Mouse (Mus musculus): ENCODE results near the gene Sobp. TPM values are rescaled to one million over a fixed set of nuclear protein-coding genes. Genes with fewer than 3 reads are reported as not detected.

The Sobp gene
- polyA plus RNA-seq, 1 experiment from 2014 or later = 1.9 TPM

- Histone ChIP-seq H3K9me3 (replicated peaks; ENCODE audit: control insufficient read depth, low read length) (no peaks in the 10 kb centered on the region), H3K27ac (ENCODE audit: low read length) (no peak overlapping the region), H3K4me1 (ENCODE audit: control insufficient read depth, insufficient read depth, low read length) (no peaks in the 10 kb centered on the region), H3K36me3 (ENCODE audit: control insufficient read depth, insufficient read depth) (peaks cover 2% of the 10 kb centered on the region; the same call in 1 of the 2 replicates), H3K4me3 (ENCODE audit: low read length) (no peak overlapping the region), H3K27me3 (ENCODE audit: control insufficient read depth, insufficient read depth, low read length) (no peaks in the 10 kb centered on the region), H3K9ac (ENCODE audit: low read length) (no peak overlapping the region), H3K4me2 (ENCODE audit: low read depth, low read length) (no peak overlapping the region)
- 66% methylated on average over 2 of the region's 2 CpGs for WGBS
- no peak for ATAC-seq (replicated peaks; ENCODE audit: extremely low read depth, insufficient read depth, low FRiP score)
These were observed 86.9 kb downstream of the Sobp start for GRCm38 (mm10) chr10:43087421-43087820.

- no peaks in the 10 kb centered on the region for H3K9me3 ChIP-seq (replicated peaks; ENCODE audit: control insufficient read depth, low read length)
- no peak overlapping the region for H3K27ac ChIP-seq (ENCODE audit: low read length)
- H3K4me2 ChIP-seq (ENCODE audit: low read depth, low read length) = no peak overlapping the region
- no peak for ATAC-seq (replicated peaks; ENCODE audit: extremely low read depth, insufficient read depth, low FRiP score)
- H3K4me1 ChIP-seq (ENCODE audit: control insufficient read depth, insufficient read depth, low read length) = no peaks in the 10 kb centered on the region
- H3K27me3 ChIP-seq (ENCODE audit: control insufficient read depth, insufficient read depth, low read length) = no peaks in the 10 kb centered on the region
- no peak overlapping the region for H3K4me3 ChIP-seq (ENCODE audit: low read length)
- H3K36me3 ChIP-seq (ENCODE audit: control insufficient read depth, insufficient read depth) = peaks cover 2% of the 10 kb centered on the region; the same call in 1 of the 2 replicates
- H3K9ac ChIP-seq (ENCODE audit: low read length) = no peak overlapping the region
- WGBS = 79% methylated on average over 6 of the region's 6 CpGs
These were observed 87.4 kb downstream of the Sobp start for GRCm38 (mm10) chr10:43086888-43087287.

- Histone ChIP-seq H3K36me3 (ENCODE audit: control insufficient read depth, insufficient read depth) (peaks cover 2% of the 10 kb centered on the region; the same call in 1 of the 2 replicates), H3K4me2 (ENCODE audit: low read depth, low read length) (no peak overlapping the region), H3K4me3 (ENCODE audit: low read length) (no peak overlapping the region), H3K27me3 (ENCODE audit: control insufficient read depth, insufficient read depth, low read length) (no peaks in the 10 kb centered on the region), H3K9me3 (replicated peaks; ENCODE audit: control insufficient read depth, low read length) (no peaks in the 10 kb centered on the region), H3K27ac (ENCODE audit: low read length) (no peak overlapping the region), H3K9ac (ENCODE audit: low read length) (no peak overlapping the region), H3K4me1 (ENCODE audit: control insufficient read depth, insufficient read depth, low read length) (peaks cover 5% of the 10 kb centered on the region)
- WGBS = 63% methylated on average over 6 of the region's 6 CpGs
- ATAC-seq (replicated peaks; ENCODE audit: extremely low read depth, insufficient read depth, low FRiP score) = no peak
These were observed 90.3 kb downstream of the Sobp start for GRCm38 (mm10) chr10:43084087-43084366.

GRCm38 (mm10) chr10:43083288-43084086 lies 90.8 kb downstream of the Sobp start:
- H3K4me2 ChIP-seq (ENCODE audit: low read depth, low read length) = no peak overlapping the region
- no peak overlapping the region for H3K4me3 ChIP-seq (ENCODE audit: low read length)
- ATAC-seq (replicated peaks; ENCODE audit: extremely low read depth, insufficient read depth, low FRiP score) = no peak
- H3K27me3 ChIP-seq (ENCODE audit: control insufficient read depth, insufficient read depth, low read length) = no peaks in the 10 kb centered on the region
- H3K9ac ChIP-seq (ENCODE audit: low read length) = no peak overlapping the region
- WGBS = 74% methylated on average over 8 of the region's 9 CpGs
- H3K36me3 ChIP-seq (ENCODE audit: control insufficient read depth, insufficient read depth) = peaks cover under 1% of the 10 kb centered on the region; the same call in 1 of the 2 replicates
- H3K27ac ChIP-seq (ENCODE audit: low read length) = no peak overlapping the region
- peaks cover 5% of the 10 kb centered on the region for H3K4me1 ChIP-seq (ENCODE audit: control insufficient read depth, insufficient read depth, low read length)
- H3K9me3 ChIP-seq (replicated peaks; ENCODE audit: control insufficient read depth, low read length) = no peaks in the 10 kb centered on the region

DNA sequence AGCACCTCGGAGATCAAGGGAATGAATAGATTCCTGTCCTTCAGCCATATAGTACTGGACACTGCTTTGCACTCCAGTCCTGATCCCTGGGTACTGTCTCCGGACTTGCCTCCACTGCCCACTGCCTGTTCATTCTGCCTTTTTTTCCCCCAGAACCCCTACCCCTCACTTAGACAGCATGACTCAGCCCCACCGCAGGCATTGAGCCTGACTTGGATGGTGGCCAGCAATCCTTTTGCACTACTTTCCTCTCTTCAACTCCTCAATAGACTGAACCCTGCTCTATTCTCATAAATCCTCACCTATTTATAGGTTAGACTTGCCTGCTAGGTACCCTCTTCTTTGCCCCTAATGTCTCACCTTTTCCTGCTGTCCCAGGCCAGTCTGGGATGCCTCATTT lies 93.0 kb downstream of the Sobp start:
- Histone ChIP-seq H3K9me3 (replicated peaks; ENCODE audit: control insufficient read depth, low read length) (no peaks in the 10 kb centered on the region), H3K4me3 (ENCODE audit: low read length) (no peak overlapping the region), H3K27me3 (ENCODE audit: control insufficient read depth, insufficient read depth, low read length) (no peaks in the 10 kb centered on the region), H3K27ac (ENCODE audit: low read length) (no peak overlapping the region), H3K9ac (ENCODE audit: low read length) (no peak overlapping the region), H3K4me2 (ENCODE audit: low read depth, low read length) (no peak overlapping the region), H3K36me3 (ENCODE audit: control insufficient read depth, insufficient read depth) (no peaks in the 10 kb centered on the region), H3K4me1 (ENCODE audit: control insufficient read depth, insufficient read depth, low read length) (peaks cover 5% of the 10 kb centered on the region)
- no peak for ATAC-seq (replicated peaks; ENCODE audit: extremely low read depth, insufficient read depth, low FRiP score)
- WGBS = 58% methylated on average over 3 of the region's 3 CpGs

GRCm38 (mm10) chr10:43075535-43076152 lies 98.7 kb downstream of the Sobp start:
- H3K9ac ChIP-seq (ENCODE audit: low read length) = no peak overlapping the region
- H3K36me3 ChIP-seq (ENCODE audit: control insufficient read depth, insufficient read depth) = no peaks in the 10 kb centered on the region
- no peak overlapping the region; the same call in 1 of the 2 replicates for H3K4me2 ChIP-seq (ENCODE audit: low read depth, low read length)
- H3K9me3 ChIP-seq (replicated peaks; ENCODE audit: control insufficient read depth, low read length) = no peaks in the 10 kb centered on the region
- H3K4me3 ChIP-seq (ENCODE audit: low read length) = no peak overlapping the region
- no peak for ATAC-seq (replicated peaks; ENCODE audit: extremely low read depth, insufficient read depth, low FRiP score)
- peaks cover 10% of the 10 kb centered on the region for H3K4me1 ChIP-seq (ENCODE audit: control insufficient read depth, insufficient read depth, low read length)
- no peak overlapping the region for H3K27ac ChIP-seq (ENCODE audit: low read length)
- H3K27me3 ChIP-seq (ENCODE audit: control insufficient read depth, insufficient read depth, low read length) = no peaks in the 10 kb centered on the region
- WGBS = 56% methylated on average over 13 of the region's 13 CpGs

DNA sequence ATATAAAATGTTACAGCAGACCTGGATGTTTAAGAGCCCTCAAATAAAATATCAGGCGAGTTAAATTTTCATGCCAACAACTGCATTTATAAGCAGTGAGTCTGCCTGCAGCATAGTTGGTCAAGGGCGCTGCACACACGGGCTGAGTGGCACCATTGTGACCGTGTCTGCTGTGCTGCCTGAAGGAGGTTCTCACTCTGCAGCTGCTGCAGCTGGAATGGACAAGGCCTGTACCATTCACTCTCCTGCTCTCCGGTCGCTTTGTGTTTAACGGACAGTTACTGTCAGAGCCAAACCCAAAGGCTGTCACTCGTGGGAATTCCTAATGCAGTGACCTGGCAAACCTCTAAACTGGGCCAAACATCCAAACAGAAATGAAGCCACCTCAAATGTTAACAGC lies 101.0 kb downstream of the Sobp start:
- no peak for ATAC-seq (replicated peaks; ENCODE audit: extremely low read depth, insufficient read depth, low FRiP score)
- H3K4me1 ChIP-seq (ENCODE audit: control insufficient read depth, insufficient read depth, low read length) = peaks cover 18% of the 10 kb centered on the region
- no peak overlapping the region for H3K27ac ChIP-seq (ENCODE audit: low read length)
- no peaks in the 10 kb centered on the region for H3K9me3 ChIP-seq (replicated peaks; ENCODE audit: control insufficient read depth, low read length)
- no peaks in the 10 kb centered on the region for H3K36me3 ChIP-seq (ENCODE audit: control insufficient read depth, insufficient read depth)
- 64% methylated on average over 8 of the region's 8 CpGs for WGBS
- H3K9ac ChIP-seq (ENCODE audit: low read length) = no peak overlapping the region
- no peaks in the 10 kb centered on the region for H3K27me3 ChIP-seq (ENCODE audit: control insufficient read depth, insufficient read depth, low read length)
- H3K4me3 ChIP-seq (ENCODE audit: low read length) = no peak overlapping the region
- H3K4me2 ChIP-seq (ENCODE audit: low read depth, low read length) = no peak overlapping the region

DNA sequence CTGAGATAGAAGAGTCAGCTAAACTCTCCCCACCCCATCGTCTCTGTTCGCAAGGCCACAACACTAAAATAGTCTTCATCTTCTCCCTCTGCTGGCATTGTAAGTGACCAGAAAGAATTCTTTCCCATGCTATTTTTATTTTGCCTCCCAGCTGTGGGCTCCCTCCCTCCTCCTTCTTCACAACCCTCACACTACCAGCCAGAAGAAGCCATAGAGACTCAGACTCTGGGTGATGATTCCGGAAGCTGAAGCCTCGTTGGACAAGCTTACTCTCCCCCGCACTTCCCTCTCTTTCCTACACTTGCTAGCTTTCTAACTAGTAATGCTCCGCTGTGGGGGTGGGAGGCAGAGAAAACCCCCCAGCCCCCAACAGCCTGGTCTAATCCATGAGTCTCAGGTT lies 103.4 kb downstream of the Sobp start:
- no peaks in the 10 kb centered on the region for H3K9me3 ChIP-seq (replicated peaks; ENCODE audit: control insufficient read depth, low read length)
- peak overlapping the region; percentile 27; the same call in 1 of the 2 replicates for H3K4me2 ChIP-seq (ENCODE audit: low read depth, low read length)
- H3K36me3 ChIP-seq (ENCODE audit: control insufficient read depth, insufficient read depth) = no peaks in the 10 kb centered on the region
- no peak overlapping the region for H3K9ac ChIP-seq (ENCODE audit: low read length)
- ATAC-seq (replicated peaks; ENCODE audit: extremely low read depth, insufficient read depth, low FRiP score) = no peak
- H3K27me3 ChIP-seq (ENCODE audit: control insufficient read depth, insufficient read depth, low read length) = no peaks in the 10 kb centered on the region
- WGBS = 47% methylated on average over 6 of the region's 6 CpGs
- H3K4me3 ChIP-seq (ENCODE audit: low read length) = no peak overlapping the region
- peak overlapping the region; percentile 41 for H3K27ac ChIP-seq (ENCODE audit: low read length)
- H3K4me1 ChIP-seq (ENCODE audit: control insufficient read depth, insufficient read depth, low read length) = peaks cover 17% of the 10 kb centered on the region

- Histone ChIP-seq H3K9me3 (replicated peaks; ENCODE audit: control insufficient read depth, low read length) (no peaks in the 10 kb centered on the region), H3K36me3 (ENCODE audit: control insufficient read depth, insufficient read depth) (no peaks in the 10 kb centered on the region), H3K27ac (ENCODE audit: low read length) (no peak overlapping the region), H3K4me1 (ENCODE audit: control insufficient read depth, insufficient read depth, low read length) (peaks cover 4% of the 10 kb centered on the region), H3K4me2 (ENCODE audit: low read depth, low read length) (no peak overlapping the region), H3K9ac (ENCODE audit: low read length) (no peak overlapping the region), H3K4me3 (ENCODE audit: low read length) (no peak overlapping the region), H3K27me3 (ENCODE audit: control insufficient read depth, insufficient read depth, low read length) (no peaks in the 10 kb centered on the region)
- 81% methylated on average over 7 of the region's 7 CpGs for WGBS
- no peak for ATAC-seq (replicated peaks; ENCODE audit: extremely low read depth, insufficient read depth, low FRiP score)
These were observed 109.0 kb downstream of the Sobp start for GRCm38 (mm10) chr10:43065331-43065730.
